Mouse (Mus musculus) liver, postnatal 0 days (tissue): Measurements from ENCODE around the gene Sox8.

Source experiments
- CTCF ChIP-seq: sonication (generic); IDR thresholded peaks from 2 replicates; pipeline ENCODE4 v1.5.1; 2016; ENCODE audit warnings: antibody characterized with exemption, low read depth
- EP300 ChIP-seq: IDR thresholded peaks from 2 replicates; pipeline ENCODE4 v1.6.1; 2016; ENCODE audit warnings: antibody characterized with exemption, low read depth, mild to moderate bottlenecking

DNA sequence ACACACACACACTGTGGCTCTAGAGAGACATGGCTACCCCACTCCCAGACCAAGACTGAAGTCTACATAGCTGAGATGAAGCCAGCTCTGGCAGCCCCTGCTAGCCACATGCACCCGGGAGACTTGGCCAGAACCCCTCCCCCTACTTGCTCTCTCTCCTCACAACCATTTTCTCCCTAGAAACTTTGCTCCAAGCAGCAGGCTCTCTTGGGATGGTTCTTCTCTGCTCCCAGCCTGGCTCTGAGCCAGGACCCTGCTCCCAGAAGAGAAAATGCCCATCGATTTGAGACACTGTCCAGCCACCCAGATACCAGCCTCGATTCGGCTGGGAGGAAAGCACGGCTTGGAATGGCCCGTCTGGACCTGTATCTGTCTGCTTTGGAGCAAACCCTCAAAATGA, 5.2 kb downstream of the Sox8 start:
- TF ChIP-seq CTCF (no peak), EP300 (no peak)
